Mouse (Mus musculus) heart, postnatal 10 days (tissue): ENCODE data around the gene Ssu72. TPM values are rescaled to one million over a fixed set of nuclear protein-coding genes. Genes with fewer than 3 reads are reported as not detected.

ENCODE experiments used
- DNase-seq, 2 experiments: peaks; one replicate each; pipeline ENCODE4 v3.0.0; 2021
- intact Hi-C: fragments of 180-260 bp; cut with DNase I; formaldehyde crosslinking; loops from one replicate; pipeline ENCODE4 v1.15.1; 2025
- total RNA-seq, 2 experiments: library from RNA; stranded (reverse); gene quantifications; 2 replicates each; pipeline ENCODE4 v1.2.3; 2021

The Ssu72 gene
- total RNA-seq, 2 experiments from 2014 or later, result 58.3 to 59.2 TPM

GRCm38 (mm10) chr4:155774971-155775740, 70.6 kb downstream of the Ssu72 start:
- intact Hi-C loops, result loop anchor here (10.0 kb wide), 1 partner anchor 290 kb away; no protein-coding TSS in a partner anchor
- DNase-seq, result peak; percentile 83 to 85

- intact Hi-C loops, result loop anchor here (10.0 kb wide), 1 partner anchor 291 kb away; no protein-coding TSS in a partner anchor
Measured at GRCm38 (mm10) chr4:155775855-155776254, 71.3 kb downstream of the Ssu72 start.

GRCm38 (mm10) chr4:155776704-155777335, 72.2 kb downstream of the Ssu72 start:
- intact Hi-C loops, result loop anchor here (10.0 kb wide), 1 partner anchor 292 kb away; no protein-coding TSS in a partner anchor
- no peak for DNase-seq

More at GRCm38 (mm10) chr4:155775855-155776254, 71.3 kb downstream of the Ssu72 start:
- peak; percentile 60 to 63 for DNase-seq

GRCm38 (mm10) chr4:155777816-155778215, 73.2 kb downstream of the Ssu72 start:
- intact Hi-C loops, result loop anchor here (10.0 kb wide), 1 partner anchor 293 kb away; no protein-coding TSS in a partner anchor
- peak in 1 of 2 experiments; percentile 32 for DNase-seq

GRCm38 (mm10) chr4:155779498-155779897, 74.9 kb downstream of the Ssu72 start:
- intact Hi-C loops, result loop anchor here (10.0 kb wide), 1 partner anchor 295 kb away; no protein-coding TSS in a partner anchor
- DNase-seq, result no peak

GRCm38 (mm10) chr4:155780895-155781294, 76.3 kb downstream of the Ssu72 start:
- intact Hi-C loops, result no loop called here
- DNase-seq, result peak; percentile 86

Other genes with a start within 250 kb of the Ssu72 start
- gene Tmem52, start 235.7 kb upstream of the Ssu72 start, total RNA-seq, result 1 to 10 TPM in 1 of 2 experiments, not detected in 1; 2.2 TPM
- 100 to 1,000 TPM; 309 to 321 TPM for gene Gnb1, start 213.4 kb upstream of the Ssu72 start, total RNA-seq
- gene Nadk, start 142.4 kb upstream of the Ssu72 start, total RNA-seq, result 10 to 100 TPM; 34.8 to 42.4 TPM
- 10 to 100 TPM; 12.2 to 13.1 TPM for gene Slc35e2, start 103.4 kb upstream of the Ssu72 start, total RNA-seq
- 10 to 100 TPM; 28.5 to 30.1 TPM for gene Cdk11b, start 79.9 kb upstream of the Ssu72 start, total RNA-seq
- gene Gm10563, start 59.4 kb upstream of the Ssu72 start, total RNA-seq, result not detected
- 10 to 100 TPM; 24.9 to 25.9 TPM for gene Mmp23, start 51.4 kb upstream of the Ssu72 start, total RNA-seq
- 10 to 100 TPM; 21.9 to 22.5 TPM for gene Mib2, start 35.6 kb upstream of the Ssu72 start, total RNA-seq
- gene Fndc10, start 10.5 kb upstream of the Ssu72 start, total RNA-seq, result 1 to 10 TPM; 2.9 to 4.3 TPM
- gene Tmem240, start 30.0 kb downstream of the Ssu72 start, total RNA-seq, result under 1 TPM; 0.47 to 0.69 TPM
- 10 to 100 TPM; 67.1 to 73.1 TPM for gene Atad3a, start 56.3 kb downstream of the Ssu72 start, total RNA-seq
- 10 to 100 TPM; 14.0 to 15.8 TPM for gene Vwa1, start 69.9 kb downstream of the Ssu72 start, total RNA-seq
- 1 to 10 TPM; 2.0 to 2.3 TPM for gene Tmem88b, start 81.1 kb downstream of the Ssu72 start, total RNA-seq
- gene Ankrd65, start 85.6 kb downstream of the Ssu72 start, total RNA-seq, result not detected
- 10 to 100 TPM; 77.2 to 83.5 TPM for gene Mrpl20, start 98.1 kb downstream of the Ssu72 start, total RNA-seq
- 10 to 100 TPM; 49.9 to 50.6 TPM for gene Ccnl2, start 107.7 kb downstream of the Ssu72 start, total RNA-seq
- 10 to 100 TPM; 84.8 to 91.3 TPM for gene Aurkaip1, start 126.5 kb downstream of the Ssu72 start, total RNA-seq
- 10 to 100 TPM; 66.0 to 66.1 TPM for gene Mxra8, start 134.9 kb downstream of the Ssu72 start, total RNA-seq
- 10 to 100 TPM; 35.3 to 36.0 TPM for gene Dvl1, start 142.6 kb downstream of the Ssu72 start, total RNA-seq
- gene Tas1r3, start 158.6 kb downstream of the Ssu72 start, total RNA-seq, result under 1 TPM; 0.20 to 0.34 TPM
- gene Cptp, start 164.6 kb downstream of the Ssu72 start, total RNA-seq, result 10 to 100 TPM in 1 of 2 experiments, 1 to 10 TPM in 1; 7.9 to 10.6 TPM
- gene Ints11, start 164.7 kb downstream of the Ssu72 start, total RNA-seq, result 10 to 100 TPM; 16.6 to 20.9 TPM
- gene Pusl1, start 187.0 kb downstream of the Ssu72 start, total RNA-seq, result 10 to 100 TPM; 18.1 to 19.1 TPM
- 10 to 100 TPM; 20.3 to 21.7 TPM for gene Acap3, start 187.0 kb downstream of the Ssu72 start, total RNA-seq
- gene Ube2j2, start 239.0 kb downstream of the Ssu72 start, total RNA-seq, result 10 to 100 TPM; 62.4 to 66.9 TPM